Mouse (Mus musculus) bone marrow, adult 2 months (tissue): Measurements from ENCODE around the gene Vat1. TPM values are rescaled to one million over a fixed set of nuclear protein-coding genes. Genes with fewer than 3 reads are reported as not detected.
A peak's percentile ranks its signal among the peaks of the same experiment; 100 is the strongest.

Source experiments
- H3K27ac ChIP-seq: fragments of 200-500 bp; 2 replicates; pipeline ENCODE4 v1.5.1; 2012; ENCODE audit warnings: low read depth, mild to moderate bottlenecking, control low read depth, inconsistent platforms, low read length; ENCODE audit not compliant: control insufficient read depth, poor library complexity, insufficient read depth
- H3K4me1 ChIP-seq: fragments of 200-500 bp; 2 replicates; pipeline ENCODE4 v1.6.1; 2011; ENCODE audit warnings: low read length; ENCODE audit not compliant: control insufficient read depth, insufficient read depth
- H3K4me3 ChIP-seq: fragments of 200-500 bp; replicated peaks from 2 replicates; pipeline ENCODE3; 2011; ENCODE audit warnings: mild to moderate bottlenecking, low read depth, low read length, control low read depth; ENCODE audit not compliant: control insufficient read depth
- CTCF ChIP-seq: fragments of 200-500 bp; IDR thresholded peaks from 2 replicates; pipeline ENCODE4 v1.5.1; 2011; ENCODE audit warnings: low read length, control low read depth; ENCODE audit not compliant: control insufficient read depth, insufficient read depth
- POLR2A ChIP-seq: fragments of 200-500 bp; IDR thresholded peaks from 2 replicates; pipeline ENCODE4 v1.6.1; 2011; ENCODE audit warnings: low read depth, mild to moderate bottlenecking, control low read depth, low read length, borderline replicate concordance; ENCODE audit not compliant: control insufficient read depth
- WGBS: fragments of 180-500 bp; shearing (Covaris S2); methylation state at CpG from one replicate; pipeline ENCODE4 v1.1.7; 2018; 5-methylcytosine and 5-hydroxymethylcytosine counted together
- polyA plus RNA-seq: library from polyadenylated mRNA; stranded (reverse); fragments of >200 nt; gene quantifications from 2 replicates; pipeline ENCODE4 v1.2.4, GENCODE M21; 2011; ENCODE audit warnings: low replicate concordance; ENCODE audit not compliant: missing spikeins, insufficient read depth, insufficient read length

Gene Vat1
- polyA plus RNA-seq, 1 experiment = 19.0 TPM

- Histone ChIP-seq H3K27ac (no peak overlapping the region), H3K4me3 (no peak overlapping the region), H3K4me1 (no peaks in the 10 kb centered on the region)
- 85% methylated on average over 4 of the region's 4 CpGs for WGBS
- TF ChIP-seq CTCF (no peak), POLR2A (no peak)
Observed at GRCm38 (mm10) chr11:101436916-101437315, 29.1 kb downstream of the Vat1 start.

GRCm38 (mm10) chr11:101435831-101436230 is 30.2 kb downstream of the Vat1 start:
- no peak overlapping the region for H3K4me3 ChIP-seq
- no peaks in the 10 kb centered on the region for H3K4me1 ChIP-seq
- H3K27ac ChIP-seq = no peak overlapping the region
- TF ChIP-seq CTCF = no peak
- no peak for TF ChIP-seq POLR2A
- WGBS = 69% methylated on average over 4 of the region's 4 CpGs

GRCm38 (mm10) chr11:101433396-101433795 is 32.6 kb downstream of the Vat1 start:
- Histone ChIP-seq H3K4me3 (no peak overlapping the region), H3K4me1 (no peaks in the 10 kb centered on the region), H3K27ac (no peak overlapping the region)
- TF ChIP-seq POLR2A (no peak), CTCF (no peak)
- 86% methylated on average over 13 of the region's 13 CpGs for WGBS

- WGBS = 86% methylated on average over 9 of the region's 9 CpGs
- H3K27ac ChIP-seq = no peak overlapping the region
- TF ChIP-seq POLR2A (no peak), CTCF (no peak)
- no peaks in the 10 kb centered on the region; the same call in 1 of the 2 replicates for H3K4me1 ChIP-seq
- H3K4me3 ChIP-seq = no peak overlapping the region
Observed at GRCm38 (mm10) chr11:101431327-101431726, 34.7 kb downstream of the Vat1 start.

- Histone ChIP-seq H3K4me1 (no peaks in the 10 kb centered on the region; the same call in 1 of the 2 replicates), H3K27ac (no peak overlapping the region), H3K4me3 (no peak overlapping the region)
- 42% methylated on average over 8 of the region's 8 CpGs for WGBS
- no peak for TF ChIP-seq POLR2A
- no peak for TF ChIP-seq CTCF
Observed at GRCm38 (mm10) chr11:101426165-101426564, 39.9 kb downstream of the Vat1 start.

- peak within 1 kb of the TSS; percentile 89 for H3K4me3 ChIP-seq
- no peaks in the 10 kb centered on the region; the same call in 1 of the 2 replicates for H3K4me1 ChIP-seq
- WGBS = under 1% methylated on average over 81 of the region's 81 CpGs
- TF ChIP-seq POLR2A (peak; percentile 76; the same call in 1 of the 2 replicates), CTCF (peak; percentile 34; the same call in 1 of the 2 replicates)
- peak within 1 kb of the TSS; percentile 86 for H3K27ac ChIP-seq
Observed at GRCm38 (mm10) chr11:101424925-101425813, 40.9 kb downstream of the Vat1 start, which contains the start of the genes Rundc1 and Ptges3l. TSS of gene Rundc1 (plus strand) at chr11:101425085. TSS of gene Ptges3l (minus strand) at chr11:101425333.

GRCm38 (mm10) chr11:101424105-101424851 is 41.8 kb downstream of the Vat1 start, which contains the start of gene Gm27029:
TSS of gene Gm27029 (minus strand) at chr11:101424796.
- Histone ChIP-seq H3K4me3 (peak within 1 kb of the TSS; percentile 89), H3K4me1 (no peaks in the 10 kb centered on the region; the same call in 1 of the 2 replicates), H3K27ac (peak within 1 kb of the TSS; percentile 86)
- TF ChIP-seq CTCF = no peak
- no peak for TF ChIP-seq POLR2A
- WGBS = 3% methylated on average over 23 of the region's 23 CpGs

GRCm38 (mm10) chr11:101420148-101420547 is 45.9 kb downstream of the Vat1 start:
- 55% methylated on average over 5 of the region's 5 CpGs for WGBS
- no peak overlapping the region for H3K4me3 ChIP-seq
- no peak overlapping the region for H3K27ac ChIP-seq
- TF ChIP-seq CTCF = no peak
- TF ChIP-seq POLR2A = no peak
- no peaks in the 10 kb centered on the region; the same call in 1 of the 2 replicates for H3K4me1 ChIP-seq
